Mouse (Mus musculus) hindbrain, embryonic 16.5 days (tissue): ENCODE results near the gene Rab1b. TPM values are rescaled to one million over a fixed set of nuclear protein-coding genes. Genes with fewer than 3 reads are reported as not detected.
A peak's percentile ranks its signal among the peaks of the same experiment; 100 is the strongest.
"Not testable (repeated sequence)": the region's sequence is repeated elsewhere in the genome, so short reads cannot be mapped to it uniquely, and the experiment has no call there.

ENCODE experiments used
- ATAC-seq: fragments of 200-750 bp; cut with Nextera tagmentation; 2 replicates; pipeline ENCODE4 v1.8.0; 2017; ENCODE audit warnings: moderate TSS enrichment, moderate library complexity
- H3K27ac ChIP-seq: fragments of 300-500 bp; sonication (generic); 2 replicates; pipeline ENCODE4 v1.5.1; 2014; ENCODE audit warnings: low read depth, mild to moderate bottlenecking, control low read depth, low read length, moderate library complexity
- H3K27me3 ChIP-seq: fragments of 300-500 bp; sonication (generic); replicated peaks from 2 replicates; pipeline ENCODE4 v1.6.1; 2014; ENCODE audit warnings: low read length; ENCODE audit not compliant: control insufficient read depth, insufficient read depth
- H3K36me3 ChIP-seq: fragments of 300-500 bp; sonication (generic); 2 replicates; pipeline ENCODE4 v1.6.1; 2014; ENCODE audit warnings: mild to moderate bottlenecking, low read length, moderate library complexity, mixed read lengths; ENCODE audit not compliant: control insufficient read depth, insufficient read depth
- H3K4me1 ChIP-seq: fragments of 300-500 bp; sonication (generic); 2 replicates; pipeline ENCODE4 v1.6.1; 2014; ENCODE audit warnings: low read depth, low read length; ENCODE audit not compliant: control insufficient read depth, insufficient read depth
- H3K4me2 ChIP-seq: fragments of 300-500 bp; sonication (generic); 2 replicates; pipeline ENCODE4 v1.6.1; 2014; ENCODE audit warnings: mild to moderate bottlenecking, low read length, control low read depth, moderate library complexity
- H3K4me3 ChIP-seq: fragments of 300-500 bp; sonication (generic); 2 replicates; pipeline ENCODE4 v1.5.1; 2014; ENCODE audit warnings: mild to moderate bottlenecking, low read length, control low read depth, moderate library complexity
- H3K9ac ChIP-seq: fragments of 300-500 bp; sonication (generic); 2 replicates; pipeline ENCODE4 v1.6.1; 2014; ENCODE audit warnings: low read depth, mild to moderate bottlenecking, control low read depth, low read length, moderate library complexity
- H3K9me3 ChIP-seq: fragments of 300-500 bp; sonication (generic); 2 replicates; pipeline ENCODE4 v1.6.1; 2014; ENCODE audit warnings: mild to moderate bottlenecking, low read length, moderate library complexity; ENCODE audit not compliant: control insufficient read depth
- WGBS: fragments of 180-500 bp; shearing (Covaris S2); extraction: QIAGEN DNeasy Blood & Tissue Kit; methylation state at CpG from one replicate; pipeline ENCODE4 v1.1.7; 2014; 5-methylcytosine and 5-hydroxymethylcytosine counted together
- polyA plus RNA-seq: library from polyadenylated mRNA; unstranded; fragments of >200 nt; fragmentation: Nextera tagmentation; extraction: Ambion mirVana; gene quantifications from 2 replicates; pipeline ENCODE4 v1.2.1, GENCODE M21; 2015

Gene Rab1b
- 230 and 231 TPM in 2 replicates for polyA plus RNA-seq

DNA sequence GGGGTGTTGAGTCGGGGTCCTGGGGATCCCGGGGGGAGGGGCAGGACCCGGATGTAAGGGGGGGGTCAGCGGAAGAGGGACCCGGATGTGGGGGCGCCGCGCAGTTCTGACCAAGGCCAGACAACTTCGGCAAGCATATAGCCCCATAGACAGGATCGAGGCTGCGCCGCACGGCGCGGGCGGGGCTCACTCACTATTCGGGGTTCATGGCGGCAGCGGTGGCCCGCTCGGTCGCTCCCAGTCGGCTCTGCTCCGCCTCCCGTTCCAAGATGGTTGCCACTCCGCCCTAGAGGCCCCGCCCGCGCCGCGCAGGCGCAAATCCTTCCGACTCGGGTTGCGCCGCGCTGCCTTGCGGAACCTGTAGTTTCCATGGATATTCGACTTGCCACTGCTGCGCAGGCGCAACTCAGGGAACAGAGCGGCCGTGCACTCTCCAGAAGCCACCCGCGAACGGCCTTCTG is at the start of gene Rab1b:
Gene Rab1b (minus strand): TSS at position 342 of the 461 bp plus-strand sequence.
- peak within 1 kb of the TSS; percentile 74 for H3K4me3 ChIP-seq
- peaks cover 8% of the 10 kb centered on the region for H3K4me1 ChIP-seq
- H3K9ac ChIP-seq = peak within 1 kb of the TSS; percentile 96
- H3K9me3 ChIP-seq = no peaks in the 10 kb centered on the region
- H3K27me3 ChIP-seq = no peaks in the 10 kb centered on the region
- H3K4me2 ChIP-seq = peak within 1 kb of the TSS; percentile 95
- WGBS = under 1% methylated on average over 42 of the region's 46 CpGs
- ATAC-seq = peak; percentile 94
- H3K36me3 ChIP-seq = peaks cover 57% of the 10 kb centered on the region
- H3K27ac ChIP-seq = peak within 1 kb of the TSS; percentile 98

DNA sequence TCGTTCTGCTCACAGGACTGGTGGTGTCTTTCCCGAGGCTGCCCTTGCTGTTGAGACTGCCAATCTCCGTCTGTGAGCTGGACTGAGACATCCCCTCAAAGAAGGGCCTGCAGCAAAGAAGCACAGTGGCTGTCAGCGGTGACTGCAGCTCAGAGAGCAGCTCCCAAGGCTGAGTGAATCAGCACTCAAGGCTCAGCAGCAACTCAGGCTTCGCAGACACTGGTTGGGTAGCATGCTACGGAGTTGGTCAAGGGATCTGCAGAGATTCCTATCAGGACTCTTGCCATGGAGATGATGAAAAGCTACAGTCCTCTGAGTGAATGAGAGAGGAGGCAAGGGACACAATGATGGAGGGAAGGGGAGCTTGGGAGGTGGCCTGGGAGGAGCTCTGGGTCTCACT is 45.4 kb upstream of the Rab1b start:
- no peak for ATAC-seq
- Histone ChIP-seq H3K27me3 (no peaks in the 10 kb centered on the region), H3K4me1 (no peaks in the 10 kb centered on the region; the same call in 1 of the 2 replicates), H3K9ac (no peak overlapping the region), H3K4me3 (no peak overlapping the region), H3K36me3 (peaks cover 9% of the 10 kb centered on the region; the same call in 1 of the 2 replicates), H3K27ac (peak overlapping the region; percentile 51; the same call in 1 of the 2 replicates), H3K9me3 (no peaks in the 10 kb centered on the region), H3K4me2 (no peak overlapping the region)
- WGBS = 93% methylated on average over 6 of the region's 6 CpGs

DNA sequence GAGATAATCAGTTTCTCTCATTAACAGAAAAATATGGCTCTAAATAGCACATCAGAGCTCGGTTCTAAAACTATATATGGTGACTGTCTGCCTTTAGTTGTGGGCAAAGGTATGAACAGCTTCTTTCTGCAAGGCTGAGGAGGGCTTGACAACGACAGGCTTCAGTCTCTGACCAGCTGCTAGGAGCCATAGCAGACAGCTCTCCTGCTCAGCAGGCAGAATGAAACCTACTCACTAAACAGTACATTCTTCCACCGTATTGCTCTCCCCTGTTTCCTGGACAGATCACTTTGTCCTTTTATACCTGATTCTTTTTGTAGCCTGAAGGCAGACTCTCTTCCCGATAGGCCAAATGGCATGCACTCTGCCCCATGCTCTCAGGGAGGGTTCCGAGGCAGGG is 44.9 kb upstream of the Rab1b start:
- H3K4me2 ChIP-seq = no peak overlapping the region
- ATAC-seq = peak; percentile 57
- H3K27me3 ChIP-seq = no peaks in the 10 kb centered on the region
- peaks cover 9% of the 10 kb centered on the region; the same call in 1 of the 2 replicates for H3K36me3 ChIP-seq
- no peaks in the 10 kb centered on the region for H3K9me3 ChIP-seq
- no peaks in the 10 kb centered on the region; the same call in 1 of the 2 replicates for H3K4me1 ChIP-seq
- H3K9ac ChIP-seq = no peak overlapping the region
- H3K27ac ChIP-seq = peak overlapping the region; percentile 51; the same call in 1 of the 2 replicates
- H3K4me3 ChIP-seq = no peak overlapping the region
- 82% methylated on average over 5 of the region's 5 CpGs for WGBS

DNA sequence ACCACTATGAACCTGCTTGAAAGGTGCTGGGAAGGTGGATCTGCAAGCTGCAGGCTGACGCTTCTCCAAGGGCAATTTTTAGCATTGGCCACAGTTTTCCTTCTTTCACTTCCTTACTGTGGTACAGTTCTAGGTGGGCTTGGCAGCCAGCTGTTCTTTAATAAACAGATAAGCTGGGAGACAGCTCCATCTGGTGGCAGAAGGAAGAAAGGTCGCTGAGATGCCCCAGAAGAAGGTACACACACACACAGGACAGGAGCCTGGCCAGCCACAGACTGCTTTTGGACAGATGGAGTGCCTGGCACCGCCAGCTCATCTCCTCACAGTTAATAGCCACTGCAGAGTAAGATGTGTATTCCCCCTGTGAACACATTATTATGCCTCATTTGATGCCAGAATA is 44.5 kb upstream of the Rab1b start:
- Histone ChIP-seq H3K27me3 (no peaks in the 10 kb centered on the region), H3K9me3 (no peaks in the 10 kb centered on the region), H3K9ac (no peak overlapping the region), H3K4me3 (no peak overlapping the region), H3K27ac (no peak overlapping the region; the same call in 1 of the 2 replicates), H3K4me2 (no peak overlapping the region), H3K36me3 (peaks cover 12% of the 10 kb centered on the region; the same call in 1 of the 2 replicates), H3K4me1 (no peaks in the 10 kb centered on the region; the same call in 1 of the 2 replicates)
- peak; percentile 84 for ATAC-seq
- 35% methylated on average over 3 of the region's 3 CpGs for WGBS

DNA sequence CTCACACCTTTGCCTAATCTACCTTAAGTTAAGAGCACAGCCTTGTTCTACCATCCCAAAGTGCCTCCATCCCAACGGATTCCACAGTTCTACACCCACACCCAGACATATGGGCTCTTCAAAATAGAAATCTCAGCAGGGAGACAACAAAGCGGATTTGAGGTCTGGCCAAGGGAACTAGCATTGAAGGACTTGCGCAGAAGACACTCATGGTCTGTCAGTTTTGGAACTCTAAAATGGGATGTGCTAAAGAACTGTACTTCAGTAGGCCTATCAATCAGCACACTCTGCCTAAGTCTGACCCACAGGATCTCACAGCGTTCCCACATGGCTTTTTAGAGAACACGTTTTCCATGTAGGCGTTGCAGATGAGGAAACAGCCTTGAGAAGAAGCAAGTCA is 43.5 kb upstream of the Rab1b start:
- 94% methylated on average over 6 of the region's 6 CpGs for WGBS

DNA sequence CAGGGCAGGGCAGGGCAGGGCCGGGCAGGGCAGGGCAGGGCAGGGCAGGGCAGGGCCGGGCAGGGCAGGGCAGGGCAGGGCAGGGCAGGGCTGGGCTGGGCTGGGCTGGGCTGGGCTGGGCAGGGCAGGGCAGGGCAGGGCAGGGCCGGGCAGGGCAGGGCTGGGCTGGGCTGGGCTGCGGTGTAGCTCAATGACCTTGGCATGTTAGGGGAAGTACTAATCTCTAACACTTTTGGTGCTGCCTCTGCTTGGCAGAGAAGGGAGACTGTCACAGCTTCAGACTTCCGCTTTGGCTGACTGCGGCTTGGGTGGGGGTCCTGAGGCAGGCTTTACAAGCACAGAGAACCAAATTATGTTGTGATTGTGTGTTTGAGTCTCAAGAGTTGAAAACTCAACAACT is 42.2 kb upstream of the Rab1b start:
- not testable (repeated sequence) for H3K9me3 ChIP-seq, H3K9ac ChIP-seq, H3K4me1 ChIP-seq, H3K27ac ChIP-seq, ATAC-seq, H3K4me2 ChIP-seq, H3K27me3 ChIP-seq, H3K4me3 ChIP-seq
- H3K36me3 ChIP-seq = peaks cover 12% of the 10 kb centered on the region; the same call in 1 of the 2 replicates
- WGBS = 84% methylated on average over 4 of the region's 6 CpGs

More for the DNA sequence above, 43.5 kb upstream of the Rab1b start:
- H3K4me2 ChIP-seq = no peak overlapping the region
- no peak for ATAC-seq
- no peak overlapping the region for H3K9ac ChIP-seq
- H3K27ac ChIP-seq = no peak overlapping the region
- peaks cover 7% of the 10 kb centered on the region; the same call in 1 of the 2 replicates for H3K36me3 ChIP-seq
- H3K27me3 ChIP-seq = no peaks in the 10 kb centered on the region
- no peaks in the 10 kb centered on the region; the same call in 1 of the 2 replicates for H3K4me1 ChIP-seq
- no peak overlapping the region for H3K4me3 ChIP-seq
- no peaks in the 10 kb centered on the region for H3K9me3 ChIP-seq

DNA sequence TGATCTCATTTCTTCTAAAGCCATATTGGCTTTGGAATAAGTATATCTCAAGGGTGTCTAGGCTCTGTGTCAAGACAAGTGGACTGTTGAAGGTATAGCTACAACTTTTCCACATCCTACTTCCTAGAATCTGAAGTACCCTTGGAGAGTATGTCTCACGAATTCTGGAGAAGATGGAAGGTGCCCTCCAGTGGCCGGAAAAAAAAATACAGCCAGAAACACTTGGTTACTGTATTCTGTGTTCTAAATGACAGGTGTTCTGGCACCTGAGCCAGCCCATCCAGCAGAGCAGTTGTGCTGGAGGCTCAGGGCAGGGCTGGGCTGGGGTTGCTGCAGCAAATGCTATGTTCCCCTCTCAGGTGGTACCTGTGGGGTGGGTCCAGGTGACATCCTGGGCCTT is 32.8 kb upstream of the Rab1b start:
- no peak overlapping the region for H3K9ac ChIP-seq
- H3K4me1 ChIP-seq = no peaks in the 10 kb centered on the region
- H3K36me3 ChIP-seq = peaks cover 37% of the 10 kb centered on the region

DNA sequence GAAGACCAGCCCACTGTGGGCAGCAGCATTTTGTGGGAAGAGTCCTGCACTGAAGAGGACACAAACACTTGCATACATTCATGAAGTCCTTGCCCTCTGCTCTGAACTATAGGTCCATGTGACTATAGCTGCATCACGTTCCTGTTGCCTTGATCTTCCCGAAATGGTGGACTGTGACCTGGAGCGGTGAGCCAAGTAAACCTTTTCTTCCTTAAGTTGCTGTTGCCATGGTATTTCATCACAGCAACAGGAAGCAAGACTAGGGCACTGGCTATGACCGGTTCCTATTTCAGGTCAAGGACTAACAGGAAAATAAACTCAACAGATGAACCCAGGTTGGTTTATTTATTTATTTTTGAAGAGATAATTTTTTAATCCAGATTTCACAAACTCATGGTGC is 24.4 kb upstream of the Rab1b start:
- 84% methylated on average over 4 of the region's 4 CpGs for WGBS
- H3K27ac ChIP-seq = no peak overlapping the region
- H3K27me3 ChIP-seq = no peaks in the 10 kb centered on the region
- no peak overlapping the region for H3K9ac ChIP-seq
- H3K4me3 ChIP-seq = no peak overlapping the region
- no peaks in the 10 kb centered on the region for H3K9me3 ChIP-seq
- no peak for ATAC-seq
- peaks cover 17% of the 10 kb centered on the region for H3K36me3 ChIP-seq
- no peak overlapping the region for H3K4me2 ChIP-seq
- H3K4me1 ChIP-seq = no peaks in the 10 kb centered on the region

More for the DNA sequence above, 32.8 kb upstream of the Rab1b start:
- peak; percentile 42 for ATAC-seq
- Histone ChIP-seq H3K4me3 (no peak overlapping the region), H3K27me3 (no peaks in the 10 kb centered on the region), H3K9me3 (no peaks in the 10 kb centered on the region), H3K4me2 (no peak overlapping the region), H3K27ac (no peak overlapping the region)
- 5% methylated on average over 2 of the region's 2 CpGs for WGBS

DNA sequence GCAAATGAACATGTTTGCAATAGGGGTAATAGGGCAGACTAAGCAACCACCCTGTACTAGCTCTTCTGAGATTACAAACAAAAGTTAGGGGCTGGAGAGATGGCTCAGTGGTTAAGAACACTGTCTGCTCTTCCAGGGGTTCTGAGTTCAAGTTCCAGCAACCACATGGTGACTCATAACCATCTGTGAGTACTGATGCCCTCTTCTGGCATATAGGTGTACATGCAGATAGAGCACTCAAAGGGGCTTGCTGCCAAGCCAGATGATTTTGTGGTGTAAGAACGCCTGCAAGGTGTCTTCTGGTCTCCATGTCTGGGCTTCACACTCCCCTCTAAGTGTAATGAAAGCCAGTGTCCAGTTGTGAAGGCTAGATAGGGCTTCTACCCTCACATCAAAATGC is 22.9 kb upstream of the Rab1b start:
- no peak overlapping the region for H3K4me3 ChIP-seq
- WGBS = 38% methylated on average over 1 of the region's 1 CpGs
- peaks cover 9% of the 10 kb centered on the region for H3K36me3 ChIP-seq
- no peak for ATAC-seq
- no peaks in the 10 kb centered on the region for H3K4me1 ChIP-seq
- H3K9me3 ChIP-seq = no peaks in the 10 kb centered on the region
- H3K4me2 ChIP-seq = no peak overlapping the region
- no peak overlapping the region for H3K27ac ChIP-seq
- no peaks in the 10 kb centered on the region for H3K27me3 ChIP-seq
- no peak overlapping the region for H3K9ac ChIP-seq
